Mouse (Mus musculus): ENCODE data around the gene Rab14. TPM values are rescaled to one million over a fixed set of nuclear protein-coding genes. Genes with fewer than 3 reads are reported as not detected.

The Rab14 gene
- polyA plus RNA-seq, 1 experiment from 2014 or later = 292 TPM

GRCm38 (mm10) chr2:35165416-35165815, 35.5 kb downstream of the Rab14 start:
- Histone ChIP-seq H3K9ac (ENCODE audit: low read length) (no peak overlapping the region), H3K4me1 (ENCODE audit: control insufficient read depth, insufficient read depth, low read length) (no peaks in the 10 kb centered on the region), H3K27me3 (ENCODE audit: control insufficient read depth, insufficient read depth, low read length) (no peaks in the 10 kb centered on the region), H3K36me3 (ENCODE audit: control insufficient read depth, insufficient read depth, low read length) (peaks cover 24% of the 10 kb centered on the region), H3K27ac (ENCODE audit: low read length) (no peak overlapping the region), H3K4me2 (ENCODE audit: low read depth, low read length) (no peak overlapping the region), H3K4me3 (replicated peaks; ENCODE audit: low read length) (no peak overlapping the region), H3K9me3 (replicated peaks; ENCODE audit: control insufficient read depth, low read length) (no peaks in the 10 kb centered on the region)
- no peak for ATAC-seq (ENCODE audit: insufficient read depth, low FRiP score)
- 89% methylated on average over 13 of the region's 13 CpGs for WGBS

GRCm38 (mm10) chr2:35163396-35163795, 37.5 kb downstream of the Rab14 start:
- no peak overlapping the region for H3K9ac ChIP-seq (ENCODE audit: low read length)
- no peaks in the 10 kb centered on the region for H3K27me3 ChIP-seq (ENCODE audit: control insufficient read depth, insufficient read depth, low read length)
- no peaks in the 10 kb centered on the region for H3K4me1 ChIP-seq (ENCODE audit: control insufficient read depth, insufficient read depth, low read length)
- no peaks in the 10 kb centered on the region for H3K9me3 ChIP-seq (replicated peaks; ENCODE audit: control insufficient read depth, low read length)
- 87% methylated on average over 5 of the region's 5 CpGs for WGBS
- H3K36me3 ChIP-seq (ENCODE audit: control insufficient read depth, insufficient read depth, low read length) = peaks cover 20% of the 10 kb centered on the region; the same call in 1 of the 2 replicates
- no peak overlapping the region for H3K27ac ChIP-seq (ENCODE audit: low read length)
- no peak overlapping the region for H3K4me2 ChIP-seq (ENCODE audit: low read depth, low read length)
- no peak for ATAC-seq (ENCODE audit: insufficient read depth, low FRiP score)
- H3K4me3 ChIP-seq (replicated peaks; ENCODE audit: low read length) = no peak overlapping the region

DNA sequence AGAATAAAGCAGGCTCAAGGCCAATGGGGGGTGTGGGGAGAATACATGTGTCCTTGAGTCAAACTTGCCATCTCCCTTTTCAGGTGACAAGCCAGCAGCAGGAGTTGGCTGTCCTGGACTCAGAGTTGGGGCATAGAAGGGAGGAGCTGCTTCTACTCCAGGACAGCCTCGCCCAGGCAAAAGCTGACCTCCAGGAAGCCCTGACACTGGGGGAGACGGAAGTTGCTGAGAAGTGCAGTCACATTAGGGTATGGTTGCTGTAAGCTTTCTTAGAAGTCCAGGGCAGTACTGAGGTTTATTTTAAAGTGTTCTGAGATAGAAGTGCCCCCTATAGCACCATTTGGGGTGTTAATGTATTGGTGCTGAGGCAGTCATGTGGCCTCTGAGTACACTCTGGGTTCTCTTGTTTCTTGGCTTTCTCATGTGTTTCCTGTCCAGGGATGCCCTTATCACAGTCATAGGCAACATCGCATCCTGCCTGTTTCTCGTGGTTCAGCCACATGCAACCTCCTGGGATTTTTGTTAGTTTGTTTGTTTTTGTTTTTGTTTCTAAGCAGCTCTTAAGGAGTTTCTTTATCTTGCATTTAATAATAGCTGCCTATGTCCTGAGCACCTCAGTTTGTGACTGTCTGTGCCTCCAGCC, 39.0 kb downstream of the Rab14 start:
- WGBS = 78% methylated on average over 4 of the region's 4 CpGs
- H3K4me2 ChIP-seq (ENCODE audit: low read depth, low read length) = no peak overlapping the region
- no peak overlapping the region for H3K4me3 ChIP-seq (replicated peaks; ENCODE audit: low read length)
- ATAC-seq (ENCODE audit: insufficient read depth, low FRiP score) = no peak
- no peaks in the 10 kb centered on the region for H3K4me1 ChIP-seq (ENCODE audit: control insufficient read depth, insufficient read depth, low read length)
- H3K9ac ChIP-seq (ENCODE audit: low read length) = no peak overlapping the region
- peaks cover 20% of the 10 kb centered on the region; the same call in 1 of the 2 replicates for H3K36me3 ChIP-seq (ENCODE audit: control insufficient read depth, insufficient read depth, low read length)
- no peak overlapping the region for H3K27ac ChIP-seq (ENCODE audit: low read length)
- H3K9me3 ChIP-seq (replicated peaks; ENCODE audit: control insufficient read depth, low read length) = no peaks in the 10 kb centered on the region
- H3K27me3 ChIP-seq (ENCODE audit: control insufficient read depth, insufficient read depth, low read length) = no peaks in the 10 kb centered on the region

- H3K9me3 ChIP-seq (replicated peaks; ENCODE audit: control insufficient read depth, low read length) = no peaks in the 10 kb centered on the region
- no peak for ATAC-seq (ENCODE audit: insufficient read depth, low FRiP score)
- no peak overlapping the region for H3K27ac ChIP-seq (ENCODE audit: low read length)
- peaks cover 12% of the 10 kb centered on the region for H3K36me3 ChIP-seq (ENCODE audit: control insufficient read depth, insufficient read depth, low read length)
- 43% methylated on average over 5 of the region's 5 CpGs for WGBS
- no peak overlapping the region for H3K9ac ChIP-seq (ENCODE audit: low read length)
- H3K27me3 ChIP-seq (ENCODE audit: control insufficient read depth, insufficient read depth, low read length) = no peaks in the 10 kb centered on the region
- H3K4me1 ChIP-seq (ENCODE audit: control insufficient read depth, insufficient read depth, low read length) = no peaks in the 10 kb centered on the region
- no peak overlapping the region for H3K4me2 ChIP-seq (ENCODE audit: low read depth, low read length)
- no peak overlapping the region for H3K4me3 ChIP-seq (replicated peaks; ENCODE audit: low read length)
These were observed 40.7 kb downstream of the Rab14 start for GRCm38 (mm10) chr2:35160206-35160605.

- no peaks in the 10 kb centered on the region for H3K27me3 ChIP-seq (ENCODE audit: control insufficient read depth, insufficient read depth, low read length)
- no peak overlapping the region for H3K9ac ChIP-seq (ENCODE audit: low read length)
- no peak overlapping the region for H3K4me2 ChIP-seq (ENCODE audit: low read depth, low read length)
- no peak for ATAC-seq (ENCODE audit: insufficient read depth, low FRiP score)
- H3K27ac ChIP-seq (ENCODE audit: low read length) = no peak overlapping the region
- no peak overlapping the region for H3K4me3 ChIP-seq (replicated peaks; ENCODE audit: low read length)
- peaks cover 9% of the 10 kb centered on the region for H3K36me3 ChIP-seq (ENCODE audit: control insufficient read depth, insufficient read depth, low read length)
- WGBS = 83% methylated on average over 3 of the region's 3 CpGs
- no peaks in the 10 kb centered on the region for H3K4me1 ChIP-seq (ENCODE audit: control insufficient read depth, insufficient read depth, low read length)
- no peaks in the 10 kb centered on the region for H3K9me3 ChIP-seq (replicated peaks; ENCODE audit: control insufficient read depth, low read length)
These were observed 42.6 kb downstream of the Rab14 start for GRCm38 (mm10) chr2:35158358-35158757.

DNA sequence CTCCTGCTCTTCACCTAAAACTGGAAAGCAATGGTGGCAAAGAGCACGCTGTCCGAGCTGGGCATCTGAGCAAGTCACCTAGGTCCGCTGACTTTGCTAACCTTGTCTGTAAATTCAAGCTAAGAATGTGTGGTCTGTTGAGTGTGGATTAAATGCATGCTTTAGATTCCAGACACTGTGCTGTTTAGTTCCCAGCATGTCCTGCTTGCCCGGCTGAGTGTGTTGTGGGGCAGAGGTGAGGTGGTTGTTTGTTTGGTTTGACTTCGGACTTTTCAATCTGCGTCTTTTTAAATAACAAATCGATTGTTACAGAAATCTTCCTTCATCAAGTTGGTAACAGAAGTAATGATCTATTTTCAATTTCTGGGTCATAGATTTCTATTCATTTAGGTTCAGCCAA, 43.1 kb downstream of the Rab14 start:
- H3K4me3 ChIP-seq (replicated peaks; ENCODE audit: low read length) = no peak overlapping the region
- no peak overlapping the region for H3K9ac ChIP-seq (ENCODE audit: low read length)
- H3K27ac ChIP-seq (ENCODE audit: low read length) = no peak overlapping the region
- H3K4me2 ChIP-seq (ENCODE audit: low read depth, low read length) = no peak overlapping the region
- no peaks in the 10 kb centered on the region for H3K27me3 ChIP-seq (ENCODE audit: control insufficient read depth, insufficient read depth, low read length)
- no peak for ATAC-seq (ENCODE audit: insufficient read depth, low FRiP score)
- peaks cover 5% of the 10 kb centered on the region; the same call in 1 of the 2 replicates for H3K36me3 ChIP-seq (ENCODE audit: control insufficient read depth, insufficient read depth, low read length)
- 86% methylated on average over 7 of the region's 7 CpGs for whole genome bisulfite sequencing
- no peaks in the 10 kb centered on the region for H3K9me3 ChIP-seq (replicated peaks; ENCODE audit: control insufficient read depth, low read length)
- H3K4me1 ChIP-seq (ENCODE audit: control insufficient read depth, insufficient read depth, low read length) = no peaks in the 10 kb centered on the region

GRCm38 (mm10) chr2:35156985-35157384, 43.9 kb downstream of the Rab14 start:
- no peak for ATAC-seq (ENCODE audit: insufficient read depth, low FRiP score)
- H3K4me2 ChIP-seq (ENCODE audit: low read depth, low read length) = no peak overlapping the region
- WGBS = 82% methylated on average over 2 of the region's 2 CpGs
- no peak overlapping the region for H3K9ac ChIP-seq (ENCODE audit: low read length)
- no peaks in the 10 kb centered on the region for H3K9me3 ChIP-seq (replicated peaks; ENCODE audit: control insufficient read depth, low read length)
- no peaks in the 10 kb centered on the region for H3K4me1 ChIP-seq (ENCODE audit: control insufficient read depth, insufficient read depth, low read length)
- H3K4me3 ChIP-seq (replicated peaks; ENCODE audit: low read length) = no peak overlapping the region
- no peaks in the 10 kb centered on the region for H3K27me3 ChIP-seq (ENCODE audit: control insufficient read depth, insufficient read depth, low read length)
- H3K36me3 ChIP-seq (ENCODE audit: control insufficient read depth, insufficient read depth, low read length) = peaks cover 4% of the 10 kb centered on the region; the same call in 1 of the 2 replicates
- no peak overlapping the region for H3K27ac ChIP-seq (ENCODE audit: low read length)

DNA sequence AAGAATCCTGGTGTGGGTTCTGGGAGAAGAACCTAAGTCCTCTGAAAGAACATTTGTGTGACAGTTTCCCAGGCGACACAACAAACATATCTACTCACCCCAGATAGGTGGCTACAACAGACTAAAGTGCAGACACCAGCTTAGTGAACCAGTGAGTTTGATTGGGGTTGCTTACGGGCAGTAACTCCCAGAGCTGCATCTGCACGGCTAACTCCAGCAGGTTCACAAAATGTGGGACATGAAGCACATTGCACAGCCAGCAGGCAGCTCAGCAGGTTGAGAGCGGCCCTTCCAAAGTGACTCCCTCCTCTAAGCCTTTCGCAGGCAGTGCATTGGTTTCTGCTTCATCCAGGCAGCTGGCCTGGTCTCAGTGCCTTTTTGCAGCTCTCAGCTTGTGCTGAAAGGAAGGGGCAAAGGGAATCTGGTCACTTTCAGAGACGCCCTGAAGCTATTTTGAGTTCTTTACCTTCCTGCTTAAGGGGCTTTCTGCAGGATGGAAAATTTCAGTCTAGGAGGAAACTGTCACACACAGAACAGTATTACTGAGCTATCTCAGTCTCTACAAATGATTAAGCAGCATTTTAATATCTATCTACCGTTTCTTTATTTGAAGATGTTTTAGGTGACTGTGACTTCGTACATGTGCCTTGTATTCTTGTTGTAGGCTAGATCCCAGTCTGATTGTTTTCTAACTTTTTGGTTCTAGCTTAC, 46.9 kb downstream of the Rab14 start:
- no peak for ATAC-seq (ENCODE audit: insufficient read depth, low FRiP score)
- Histone ChIP-seq H3K4me1 (ENCODE audit: control insufficient read depth, insufficient read depth, low read length) (no peaks in the 10 kb centered on the region), H3K27me3 (ENCODE audit: control insufficient read depth, insufficient read depth, low read length) (no peaks in the 10 kb centered on the region), H3K9ac (ENCODE audit: low read length) (no peak overlapping the region), H3K36me3 (ENCODE audit: control insufficient read depth, insufficient read depth, low read length) (peaks cover 15% of the 10 kb centered on the region; the same call in 1 of the 2 replicates), H3K4me2 (ENCODE audit: low read depth, low read length) (no peak overlapping the region), H3K27ac (ENCODE audit: low read length) (no peak overlapping the region), H3K4me3 (replicated peaks; ENCODE audit: low read length) (no peak overlapping the region), H3K9me3 (replicated peaks; ENCODE audit: control insufficient read depth, low read length) (no peaks in the 10 kb centered on the region)
- 86% methylated on average over 8 of the region's 8 CpGs for WGBS

- ATAC-seq (ENCODE audit: insufficient read depth, low FRiP score) = no peak; the same call in 1 of the 2 replicates
- WGBS = 83% methylated on average over 6 of the region's 6 CpGs
- Histone ChIP-seq H3K27me3 (ENCODE audit: control insufficient read depth, insufficient read depth, low read length) (no peaks in the 10 kb centered on the region), H3K27ac (ENCODE audit: low read length) (no peak overlapping the region), H3K4me3 (replicated peaks; ENCODE audit: low read length) (no peak overlapping the region), H3K9ac (ENCODE audit: low read length) (no peak overlapping the region), H3K9me3 (replicated peaks; ENCODE audit: control insufficient read depth, low read length) (no peaks in the 10 kb centered on the region), H3K4me2 (ENCODE audit: low read depth, low read length) (no peak overlapping the region), H3K36me3 (ENCODE audit: control insufficient read depth, insufficient read depth, low read length) (peaks cover 19% of the 10 kb centered on the region), H3K4me1 (ENCODE audit: control insufficient read depth, insufficient read depth, low read length) (no peaks in the 10 kb centered on the region)
These were observed 47.7 kb downstream of the Rab14 start for GRCm38 (mm10) chr2:35153179-35153578.
